Mouse (Mus musculus): ENCODE measurements around the gene Eif2b5. TPM values are rescaled to one million over a fixed set of nuclear protein-coding genes. Genes with fewer than 3 reads are reported as not detected.
"Not testable (repeated sequence)": the region's sequence is repeated elsewhere in the genome, so short reads cannot be mapped to it uniquely, and the experiment has no call there.

Gene Eif2b5
- 100 and 103 TPM in 2 replicates for polyA plus RNA-seq (2015; fragmentation: Nextera tagmentation; extraction: Ambion mirVana)

GRCm38 (mm10) chr16:20498677-20499475, at the start of gene Eif2b5:
Gene Eif2b5 (plus strand): TSS chr16:20498817.
- H3K4me2 ChIP-seq: peak within 1 kb of the TSS; percentile 85
- H3K4me1 ChIP-seq: peaks cover 24% of the 10 kb centered on the region
- H3K4me3 ChIP-seq (replicated peaks): peak within 1 kb of the TSS; percentile 94
- H3K9me3 ChIP-seq (replicated peaks): no peaks in the 10 kb centered on the region
- ATAC-seq (ENCODE audit: low FRiP score): peak; percentile 94
- no peaks in the 10 kb centered on the region for H3K27me3 ChIP-seq (replicated peaks)
- H3K27ac ChIP-seq (replicated peaks): peak within 1 kb of the TSS; percentile 87
- peaks cover 32% of the 10 kb centered on the region for H3K36me3 ChIP-seq
- 1% methylated on average over 49 of the region's 49 CpGs for WGBS
- peak within 1 kb of the TSS; percentile 94 for H3K9ac ChIP-seq (replicated peaks)

GRCm38 (mm10) chr16:20451774-20452173, 46.8 kb upstream of the Eif2b5 start:
- Histone ChIP-seq H3K36me3 (no peaks in the 10 kb centered on the region), H3K9ac (replicated peaks) (no peak overlapping the region), H3K4me3 (replicated peaks) (no peak overlapping the region), H3K4me2 (no peak overlapping the region), H3K27ac (replicated peaks) (no peak overlapping the region), H3K9me3 (replicated peaks) (no peaks in the 10 kb centered on the region), H3K4me1 (no peaks in the 10 kb centered on the region), H3K27me3 (replicated peaks) (no peaks in the 10 kb centered on the region)
- 64% methylated on average over 6 of the region's 6 CpGs for WGBS
- no peak for ATAC-seq (ENCODE audit: low FRiP score)

- Histone ChIP-seq H3K27ac (replicated peaks) (no peak overlapping the region), H3K36me3 (no peaks in the 10 kb centered on the region), H3K9me3 (replicated peaks) (no peaks in the 10 kb centered on the region), H3K27me3 (replicated peaks) (no peaks in the 10 kb centered on the region), H3K4me3 (replicated peaks) (no peak overlapping the region), H3K4me1 (no peaks in the 10 kb centered on the region), H3K4me2 (no peak overlapping the region), H3K9ac (replicated peaks) (no peak overlapping the region)
- no peak for ATAC-seq (ENCODE audit: low FRiP score)
- WGBS: 88% methylated on average over 6 of the region's 6 CpGs
Observed at GRCm38 (mm10) chr16:20454155-20454654, 44.4 kb upstream of the Eif2b5 start.

- H3K9ac ChIP-seq (replicated peaks): no peak overlapping the region
- WGBS: 2% methylated on average over 1 of the region's 1 CpGs
- H3K4me1 ChIP-seq: no peaks in the 10 kb centered on the region
- H3K27ac ChIP-seq (replicated peaks): no peak overlapping the region
- H3K4me2 ChIP-seq: no peak overlapping the region
- no peaks in the 10 kb centered on the region for H3K27me3 ChIP-seq (replicated peaks)
- no peaks in the 10 kb centered on the region for H3K36me3 ChIP-seq
- ATAC-seq (ENCODE audit: low FRiP score): no peak
- no peak overlapping the region for H3K4me3 ChIP-seq (replicated peaks)
- H3K9me3 ChIP-seq (replicated peaks): no peaks in the 10 kb centered on the region
Observed at GRCm38 (mm10) chr16:20456106-20456505, 42.5 kb upstream of the Eif2b5 start.

- not testable (repeated sequence) for H3K9me3 ChIP-seq (replicated peaks); H3K27me3 ChIP-seq (replicated peaks); H3K9ac ChIP-seq (replicated peaks); H3K4me3 ChIP-seq (replicated peaks); H3K4me1 ChIP-seq; ATAC-seq (ENCODE audit: low FRiP score); H3K27ac ChIP-seq (replicated peaks); H3K36me3 ChIP-seq; H3K4me2 ChIP-seq
- 90% methylated on average over 5 of the region's 5 CpGs for WGBS
Observed at GRCm38 (mm10) chr16:20458736-20459135, 39.9 kb upstream of the Eif2b5 start.

GRCm38 (mm10) chr16:20464725-20465124, 33.9 kb upstream of the Eif2b5 start:
- H3K4me3 ChIP-seq (replicated peaks): no peak overlapping the region
- no peaks in the 10 kb centered on the region for H3K27me3 ChIP-seq (replicated peaks)
- no peak for ATAC-seq (ENCODE audit: low FRiP score)
- no peak overlapping the region for H3K27ac ChIP-seq (replicated peaks)
- no peaks in the 10 kb centered on the region for H3K4me1 ChIP-seq
- H3K4me2 ChIP-seq: no peak overlapping the region
- no peaks in the 10 kb centered on the region for H3K36me3 ChIP-seq
- H3K9ac ChIP-seq (replicated peaks): no peak overlapping the region
- H3K9me3 ChIP-seq (replicated peaks): no peaks in the 10 kb centered on the region

- Histone ChIP-seq H3K9ac (replicated peaks) (no peak overlapping the region), H3K4me3 (replicated peaks) (no peak overlapping the region), H3K9me3 (replicated peaks) (no peaks in the 10 kb centered on the region), H3K36me3 (no peaks in the 10 kb centered on the region), H3K27me3 (replicated peaks) (no peaks in the 10 kb centered on the region), H3K4me1 (no peaks in the 10 kb centered on the region), H3K4me2 (no peak overlapping the region), H3K27ac (replicated peaks) (no peak overlapping the region)
- 95% methylated on average over 2 of the region's 2 CpGs for WGBS
- no peak for ATAC-seq (ENCODE audit: low FRiP score)
Observed at GRCm38 (mm10) chr16:20470981-20471380, 27.6 kb upstream of the Eif2b5 start.

- no peaks in the 10 kb centered on the region for H3K4me1 ChIP-seq
- no peak overlapping the region for H3K9ac ChIP-seq (replicated peaks)
- H3K36me3 ChIP-seq: no peaks in the 10 kb centered on the region
- H3K27me3 ChIP-seq (replicated peaks): no peaks in the 10 kb centered on the region
- ATAC-seq (ENCODE audit: low FRiP score): no peak
- H3K4me3 ChIP-seq (replicated peaks): no peak overlapping the region
- WGBS: 77% methylated on average over 1 of the region's 1 CpGs
- no peaks in the 10 kb centered on the region for H3K9me3 ChIP-seq (replicated peaks)
- H3K27ac ChIP-seq (replicated peaks): no peak overlapping the region
- no peak overlapping the region for H3K4me2 ChIP-seq
Observed at GRCm38 (mm10) chr16:20471686-20472085, 26.9 kb upstream of the Eif2b5 start.

GRCm38 (mm10) chr16:20473748-20474147, 24.9 kb upstream of the Eif2b5 start:
- no peaks in the 10 kb centered on the region for H3K4me1 ChIP-seq
- H3K27ac ChIP-seq (replicated peaks): no peak overlapping the region
- H3K36me3 ChIP-seq: no peaks in the 10 kb centered on the region
- H3K4me2 ChIP-seq: no peak overlapping the region
- H3K9ac ChIP-seq (replicated peaks): no peak overlapping the region
- H3K4me3 ChIP-seq (replicated peaks): no peak overlapping the region
- 88% methylated on average over 1 of the region's 1 CpGs for WGBS
- H3K27me3 ChIP-seq (replicated peaks): no peaks in the 10 kb centered on the region
- H3K9me3 ChIP-seq (replicated peaks): no peaks in the 10 kb centered on the region
- ATAC-seq (ENCODE audit: low FRiP score): no peak

GRCm38 (mm10) chr16:20474211-20474610, 24.4 kb upstream of the Eif2b5 start:
- H3K4me2 ChIP-seq: no peak overlapping the region
- no peaks in the 10 kb centered on the region for H3K27me3 ChIP-seq (replicated peaks)
- ATAC-seq (ENCODE audit: low FRiP score): no peak
- no peaks in the 10 kb centered on the region for H3K9me3 ChIP-seq (replicated peaks)
- H3K4me1 ChIP-seq: no peaks in the 10 kb centered on the region
- H3K9ac ChIP-seq (replicated peaks): no peak overlapping the region
- WGBS: 91% methylated on average over 8 of the region's 8 CpGs
- no peaks in the 10 kb centered on the region for H3K36me3 ChIP-seq
- no peak overlapping the region for H3K27ac ChIP-seq (replicated peaks)
- H3K4me3 ChIP-seq (replicated peaks): no peak overlapping the region

GRCm38 (mm10) chr16:20474786-20475185, 23.8 kb upstream of the Eif2b5 start:
- Histone ChIP-seq H3K27me3 (replicated peaks) (no peaks in the 10 kb centered on the region), H3K9me3 (replicated peaks) (no peaks in the 10 kb centered on the region), H3K4me3 (replicated peaks) (no peak overlapping the region), H3K27ac (replicated peaks) (no peak overlapping the region), H3K9ac (replicated peaks) (no peak overlapping the region), H3K4me2 (no peak overlapping the region), H3K4me1 (no peaks in the 10 kb centered on the region), H3K36me3 (no peaks in the 10 kb centered on the region)
- 90% methylated on average over 6 of the region's 6 CpGs for WGBS
- ATAC-seq (ENCODE audit: low FRiP score): no peak

- no peak overlapping the region for H3K4me2 ChIP-seq
- WGBS: 93% methylated on average over 1 of the region's 1 CpGs
- no peak overlapping the region for H3K27ac ChIP-seq (replicated peaks)
- H3K27me3 ChIP-seq (replicated peaks): no peaks in the 10 kb centered on the region
- no peaks in the 10 kb centered on the region for H3K9me3 ChIP-seq (replicated peaks)
- H3K4me3 ChIP-seq (replicated peaks): no peak overlapping the region
- ATAC-seq (ENCODE audit: low FRiP score): no peak
- H3K36me3 ChIP-seq: no peaks in the 10 kb centered on the region
- no peak overlapping the region for H3K9ac ChIP-seq (replicated peaks)
- no peaks in the 10 kb centered on the region for H3K4me1 ChIP-seq
Observed at GRCm38 (mm10) chr16:20475335-20475734, 23.3 kb upstream of the Eif2b5 start.
